Mouse (Mus musculus) hindbrain, embryonic 15.5 days (tissue): ENCODE data around the gene Psmc3ip. TPM values are rescaled to one million over a fixed set of nuclear protein-coding genes. Genes with fewer than 3 reads are reported as not detected.

Experiments
- ATAC-seq: fragments of 200-750 bp; cut with Nextera tagmentation; 2 replicates; pipeline ENCODE4 v1.8.0; 2017; ENCODE audit warnings: low read depth, moderate number of reproducible peaks, moderate TSS enrichment; ENCODE audit not compliant: low FRiP score
- H3K27ac ChIP-seq: fragments of 300-500 bp; sonication (generic); replicated peaks from 2 replicates; pipeline ENCODE4 v1.5.1; 2015; ENCODE audit warnings: mild to moderate bottlenecking, inconsistent platforms
- H3K27me3 ChIP-seq: fragments of 300-500 bp; sonication (generic); 2 replicates; pipeline ENCODE4 v1.6.1; 2015; ENCODE audit warnings: control low read depth, inconsistent platforms
- H3K36me3 ChIP-seq: fragments of 300-500 bp; sonication (generic); 2 replicates; pipeline ENCODE4 v1.6.1; 2015; ENCODE audit warnings: control low read depth, inconsistent platforms
- H3K4me1 ChIP-seq: fragments of 300-500 bp; sonication (generic); replicated peaks from 2 replicates; pipeline ENCODE4 v1.6.1; 2015; ENCODE audit warnings: control low read depth, inconsistent platforms
- H3K4me2 ChIP-seq: fragments of 300-500 bp; sonication (generic); 2 replicates; pipeline ENCODE4 v1.6.1; 2015; ENCODE audit warnings: moderate library complexity, mild to moderate bottlenecking, inconsistent platforms
- H3K4me3 ChIP-seq: fragments of 300-500 bp; sonication (generic); 2 replicates; pipeline ENCODE4 v1.5.1; 2015; ENCODE audit warnings: mild to moderate bottlenecking, inconsistent platforms
- H3K9ac ChIP-seq: fragments of 300-500 bp; sonication (generic); 2 replicates; pipeline ENCODE4 v1.6.1; 2015; ENCODE audit warnings: inconsistent platforms
- H3K9me3 ChIP-seq: fragments of 300-500 bp; sonication (generic); 2 replicates; pipeline ENCODE4 v1.6.1; 2016; ENCODE audit warnings: control low read depth, inconsistent platforms
- WGBS: fragments of 180-500 bp; shearing (Covaris S2); methylation state at CpG from one replicate; pipeline ENCODE4 v1.1.7; 2015; 5-methylcytosine and 5-hydroxymethylcytosine counted together
- polyA plus RNA-seq: library from polyadenylated mRNA; unstranded; fragments of >200 nt; fragmentation: Nextera tagmentation; extraction: Ambion mirVana; gene quantifications from 2 replicates; pipeline ENCODE4 v1.2.1, GENCODE M21; 2015

Psmc3ip gene
- polyA plus RNA-seq, 1 experiment from 2014 or later, result 22.5 TPM

GRCm38 (mm10) chr11:101084811-101085210, 10.4 kb downstream of the Psmc3ip start:
- H3K27me3 ChIP-seq, result peaks cover 11% of the 10 kb centered on the region
- no peak overlapping the region for H3K9ac ChIP-seq
- WGBS, result 94% methylated on average over 12 of the region's 12 CpGs
- no peak overlapping the region for H3K4me2 ChIP-seq
- H3K27ac ChIP-seq, result no peak overlapping the region
- peaks cover 55% of the 10 kb centered on the region for H3K4me1 ChIP-seq
- no peak for ATAC-seq
- H3K36me3 ChIP-seq, result peaks cover 14% of the 10 kb centered on the region
- no peak overlapping the region for H3K4me3 ChIP-seq
- H3K9me3 ChIP-seq, result no peaks in the 10 kb centered on the region

- H3K4me2 ChIP-seq, result no peak overlapping the region
- 89% methylated on average over 14 of the region's 14 CpGs for WGBS
- no peak overlapping the region for H3K4me3 ChIP-seq
- peaks cover 9% of the 10 kb centered on the region; the same call in 1 of the 2 replicates for H3K36me3 ChIP-seq
- H3K4me1 ChIP-seq, result peaks cover 60% of the 10 kb centered on the region
- no peak overlapping the region for H3K9ac ChIP-seq
- H3K9me3 ChIP-seq, result no peaks in the 10 kb centered on the region
- H3K27ac ChIP-seq, result no peak overlapping the region
- H3K27me3 ChIP-seq, result peaks cover 17% of the 10 kb centered on the region
- ATAC-seq, result no peak
Observed at GRCm38 (mm10) chr11:101084246-101084645, 11.0 kb downstream of the Psmc3ip start.

GRCm38 (mm10) chr11:101083083-101083697, 12.0 kb downstream of the Psmc3ip start:
- ATAC-seq, result no peak
- no peaks in the 10 kb centered on the region for H3K36me3 ChIP-seq
- peaks cover 28% of the 10 kb centered on the region for H3K27me3 ChIP-seq
- H3K9ac ChIP-seq, result peak overlapping the region; percentile 78
- 31% methylated on average over 19 of the region's 19 CpGs for WGBS
- peak overlapping the region; percentile 97 for H3K4me2 ChIP-seq
- H3K9me3 ChIP-seq, result no peaks in the 10 kb centered on the region
- H3K27ac ChIP-seq, result peak overlapping the region; percentile 92
- peak overlapping the region; percentile 62 for H3K4me3 ChIP-seq
- peaks cover 53% of the 10 kb centered on the region for H3K4me1 ChIP-seq

- H3K36me3 ChIP-seq, result no peaks in the 10 kb centered on the region
- under 1% methylated on average over 51 of the region's 51 CpGs for WGBS
- peak; percentile 90 for ATAC-seq
- H3K4me3 ChIP-seq, result peak within 1 kb of the TSS; percentile 62
- peak within 1 kb of the TSS; percentile 78 for H3K9ac ChIP-seq
- peaks cover 45% of the 10 kb centered on the region for H3K4me1 ChIP-seq
- peak within 1 kb of the TSS; percentile 97 for H3K4me2 ChIP-seq
- H3K27ac ChIP-seq, result peak within 1 kb of the TSS; percentile 92
- peaks cover 35% of the 10 kb centered on the region for H3K27me3 ChIP-seq
- no peaks in the 10 kb centered on the region for H3K9me3 ChIP-seq
Observed at GRCm38 (mm10) chr11:101082208-101083082, 12.8 kb downstream of the Psmc3ip start, which contains the start of gene Coasy. Coasy (plus strand) TSS chr11:101082565.

- Histone ChIP-seq H3K4me2 (peak overlapping the region; percentile 97), H3K27ac (peak overlapping the region; percentile 92), H3K36me3 (no peaks in the 10 kb centered on the region), H3K9ac (peak overlapping the region; percentile 39), H3K9me3 (no peaks in the 10 kb centered on the region), H3K4me1 (peaks cover 44% of the 10 kb centered on the region), H3K27me3 (peaks cover 43% of the 10 kb centered on the region), H3K4me3 (peak overlapping the region; percentile 62)
- no peak for ATAC-seq
- WGBS, result 4% methylated on average over 10 of the region's 10 CpGs
Observed at GRCm38 (mm10) chr11:101081659-101082058, 13.6 kb downstream of the Psmc3ip start.

GRCm38 (mm10) chr11:101080421-101080820, 14.8 kb downstream of the Psmc3ip start:
- Histone ChIP-seq H3K4me1 (peaks cover 31% of the 10 kb centered on the region), H3K27me3 (peaks cover 43% of the 10 kb centered on the region), H3K4me3 (no peak overlapping the region), H3K4me2 (no peak overlapping the region), H3K9ac (no peak overlapping the region), H3K9me3 (no peaks in the 10 kb centered on the region), H3K27ac (no peak overlapping the region), H3K36me3 (no peaks in the 10 kb centered on the region)
- ATAC-seq, result no peak
- 60% methylated on average over 5 of the region's 5 CpGs for WGBS

DNA sequence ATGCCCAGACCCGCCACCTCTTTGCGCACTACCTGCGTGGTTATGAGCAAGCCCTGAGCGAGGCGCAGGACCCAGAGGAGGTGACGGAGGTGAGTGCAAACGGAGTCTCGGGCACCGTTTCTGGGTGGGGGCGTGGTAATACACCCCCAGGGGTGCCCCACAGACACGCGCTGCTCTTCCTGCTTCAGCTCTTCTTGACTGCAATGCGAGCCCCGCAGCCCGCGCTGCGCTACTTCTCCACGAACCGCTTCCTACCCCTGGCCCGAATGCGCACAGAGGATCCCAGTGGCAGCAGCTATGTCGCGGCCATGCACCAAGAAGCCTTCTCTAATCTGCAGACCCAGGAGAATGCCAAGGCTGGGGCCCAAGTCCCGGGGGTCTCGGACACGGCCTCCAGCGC, 15.5 kb downstream of the Psmc3ip start:
- no peak overlapping the region for H3K9ac ChIP-seq
- H3K4me3 ChIP-seq, result 0 out of 2 replicates have a peak overlapping the region, but pooled peaks have one; percentile 7
- 4% methylated on average over 27 of the region's 27 CpGs for WGBS
- peak overlapping the region; percentile 31 for H3K4me2 ChIP-seq
- ATAC-seq, result no peak
- peaks cover 31% of the 10 kb centered on the region for H3K4me1 ChIP-seq
- no peaks in the 10 kb centered on the region for H3K9me3 ChIP-seq
- H3K27ac ChIP-seq, result no peak overlapping the region
- no peaks in the 10 kb centered on the region for H3K36me3 ChIP-seq
- H3K27me3 ChIP-seq, result peaks cover 43% of the 10 kb centered on the region

GRCm38 (mm10) chr11:101078121-101078520, 17.1 kb downstream of the Psmc3ip start, which contains the start of gene Hsd17b1:
Hsd17b1 (plus strand) TSS chr11:101078411.
- ATAC-seq, result no peak
- Histone ChIP-seq H3K4me3 (no peak within 1 kb of the TSS), H3K9me3 (no peaks in the 10 kb centered on the region), H3K4me2 (no peak within 1 kb of the TSS), H3K27me3 (peaks cover 43% of the 10 kb centered on the region), H3K36me3 (no peaks in the 10 kb centered on the region), H3K27ac (no peak within 1 kb of the TSS), H3K4me1 (peaks cover 20% of the 10 kb centered on the region), H3K9ac (no peak within 1 kb of the TSS)
- WGBS, result 72% methylated on average over 9 of the region's 9 CpGs

- Histone ChIP-seq H3K9me3 (no peaks in the 10 kb centered on the region), H3K4me1 (peaks cover 20% of the 10 kb centered on the region), H3K27ac (no peak overlapping the region), H3K4me2 (no peak overlapping the region), H3K27me3 (peaks cover 3% of the 10 kb centered on the region), H3K9ac (no peak overlapping the region), H3K36me3 (no peaks in the 10 kb centered on the region), H3K4me3 (no peak overlapping the region)
- ATAC-seq, result no peak
- 82% methylated on average over 14 of the region's 14 CpGs for WGBS
Observed at GRCm38 (mm10) chr11:101071810-101072428, 23.3 kb downstream of the Psmc3ip start.

GRCm38 (mm10) chr11:101070987-101071386, 24.2 kb downstream of the Psmc3ip start:
- H3K9me3 ChIP-seq, result no peaks in the 10 kb centered on the region
- H3K36me3 ChIP-seq, result no peaks in the 10 kb centered on the region
- peak overlapping the region; percentile 80; the same call in 1 of the 2 replicates for H3K4me3 ChIP-seq
- peaks cover 24% of the 10 kb centered on the region for H3K4me1 ChIP-seq
- ATAC-seq, result peak; percentile 9; the same call in 1 of the 2 replicates
- H3K4me2 ChIP-seq, result peak overlapping the region; percentile 77
- WGBS, result 64% methylated on average over 6 of the region's 6 CpGs
- no peak overlapping the region for H3K27ac ChIP-seq
- peak overlapping the region; percentile 66; the same call in 1 of the 2 replicates for H3K9ac ChIP-seq
- H3K27me3 ChIP-seq, result no peaks in the 10 kb centered on the region

DNA sequence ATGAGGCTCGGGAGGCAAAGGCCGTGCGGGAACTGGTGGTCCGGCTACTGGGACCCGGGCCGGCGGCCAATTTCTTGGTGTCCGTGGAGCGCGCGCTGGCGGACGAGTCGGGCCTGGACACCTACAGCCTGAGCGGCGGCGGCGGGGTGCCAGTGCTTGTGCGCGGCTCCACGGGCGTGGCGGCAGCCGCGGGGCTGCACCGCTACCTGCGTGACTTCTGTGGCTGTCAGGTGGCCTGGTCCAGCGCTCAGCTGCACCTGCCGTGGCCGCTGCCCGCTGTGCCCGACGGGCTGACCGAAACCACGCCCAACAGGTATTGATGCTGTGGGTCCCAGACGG, 25.1 kb downstream of the Psmc3ip start:
- no peaks in the 10 kb centered on the region for H3K9me3 ChIP-seq
- peak overlapping the region; percentile 80 for H3K4me3 ChIP-seq
- peak; percentile 74 for ATAC-seq
- H3K4me2 ChIP-seq, result peak overlapping the region; percentile 77
- H3K27ac ChIP-seq, result peak overlapping the region; percentile 85
- peaks cover 24% of the 10 kb centered on the region for H3K4me1 ChIP-seq
- WGBS, result under 1% methylated on average over 36 of the region's 36 CpGs
- H3K27me3 ChIP-seq, result no peaks in the 10 kb centered on the region
- H3K9ac ChIP-seq, result peak overlapping the region; percentile 66
- H3K36me3 ChIP-seq, result no peaks in the 10 kb centered on the region
